Mouse (Mus musculus) kidney, postnatal 14 days (tissue): ENCODE measurements at regions not wholly inside any gene's neighbourhood (a gene's known extent, or its start where the extent isn't known, plus 50 kb on each side); places are given as distances from the start of the nearest gene placed in this dataset.
"Not testable (repeated sequence)": the region's sequence is repeated elsewhere in the genome, so short reads cannot be mapped to it uniquely, and the experiment has no call there.

Experiments used
- DNase-seq: peaks from one replicate; pipeline ENCODE4 v3.0.0; 2022; ENCODE audit warnings: mixed read lengths

GRCm38 (mm10) chr3:49686182-49686895 is 70.8 kb downstream of the Pcdh18 start:
- peak; percentile 7 for DNase-seq

- no peak for DNase-seq
Measured at GRCm38 (mm10) chr3:49674921-49675320, 82.2 kb downstream of the Pcdh18 start.

- no peak for DNase-seq
Measured at GRCm38 (mm10) chr3:49672685-49673184, 84.4 kb downstream of the Pcdh18 start.

GRCm38 (mm10) chr3:49667543-49668338 is 89.4 kb downstream of the Pcdh18 start:
- no peak for DNase-seq

DNA sequence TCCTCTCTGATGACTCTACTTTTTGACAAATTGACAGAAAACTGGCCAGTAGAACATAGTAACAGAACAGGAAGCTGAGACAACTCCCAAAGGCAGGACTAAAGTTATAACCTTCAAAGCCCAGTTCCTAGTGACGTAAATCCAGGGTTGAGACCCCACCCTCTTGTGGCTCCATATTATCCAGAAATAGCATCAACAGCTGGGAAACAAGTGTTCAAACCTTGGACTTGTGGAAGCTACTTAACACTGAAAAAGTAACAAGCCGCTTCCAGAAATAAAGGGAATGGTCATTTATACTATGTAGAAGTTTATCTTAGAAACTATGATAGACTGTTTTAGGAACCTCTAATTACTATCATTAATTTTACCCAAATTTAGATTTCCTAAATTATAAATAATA is 90.6 kb downstream of the Pcdh18 start:
- DNase-seq = no peak

DNA sequence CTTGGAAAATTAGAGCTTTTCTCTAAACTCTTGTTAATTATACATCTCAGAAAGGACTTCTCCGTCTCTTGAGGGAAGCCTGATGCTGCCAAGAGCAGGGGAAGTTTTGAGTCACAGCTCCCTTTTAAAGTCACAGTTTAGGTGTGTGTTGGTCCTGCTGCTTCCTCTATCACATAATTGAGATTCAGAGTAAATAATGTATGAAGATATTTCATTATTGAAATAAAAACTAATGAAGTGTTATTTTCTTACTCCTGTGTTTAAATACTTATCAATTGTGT is 108.3 kb downstream of the Pcdh18 start:
- no peak for DNase-seq

DNA sequence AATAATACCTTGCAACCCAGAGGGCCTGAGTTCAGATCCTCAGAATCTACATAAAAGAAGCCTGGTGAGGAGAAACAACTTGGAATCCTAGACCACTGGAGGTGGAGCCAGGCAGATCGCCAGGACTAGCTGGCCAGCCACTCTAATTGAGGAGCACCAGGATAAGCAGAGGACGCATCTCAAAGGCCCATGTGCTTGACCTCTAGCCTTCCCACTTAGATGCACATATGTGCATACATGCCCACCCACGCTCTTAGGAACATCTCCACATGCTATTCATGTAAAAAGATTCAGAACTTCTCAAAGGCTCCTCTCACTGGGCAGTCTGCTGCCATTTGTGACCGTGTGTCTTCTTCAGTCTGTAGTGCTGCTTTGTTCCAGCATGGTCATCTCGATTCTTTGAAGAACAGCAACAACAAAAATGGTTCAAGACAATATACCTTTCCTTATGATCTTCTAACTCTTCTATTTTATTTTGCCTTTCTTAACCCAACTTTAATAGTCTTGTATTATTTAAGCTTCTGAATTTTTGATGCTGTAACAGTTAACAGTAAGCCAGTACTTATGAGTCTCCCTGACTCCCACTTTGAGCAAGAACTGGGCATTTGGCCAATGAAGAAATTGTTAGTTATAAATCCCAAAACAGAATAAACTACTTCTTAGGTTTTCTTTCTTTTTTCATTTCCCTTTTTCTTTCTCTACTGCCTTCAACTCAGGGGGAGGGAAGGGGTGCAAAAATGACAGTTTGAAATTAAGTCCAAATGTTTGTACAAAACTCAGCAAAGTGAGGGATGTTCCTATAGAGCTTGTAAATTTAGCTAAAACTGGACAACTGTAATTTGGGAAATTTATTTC is 108.9 kb downstream of the Pcdh18 start:
- DNase-seq = no peak

DNA sequence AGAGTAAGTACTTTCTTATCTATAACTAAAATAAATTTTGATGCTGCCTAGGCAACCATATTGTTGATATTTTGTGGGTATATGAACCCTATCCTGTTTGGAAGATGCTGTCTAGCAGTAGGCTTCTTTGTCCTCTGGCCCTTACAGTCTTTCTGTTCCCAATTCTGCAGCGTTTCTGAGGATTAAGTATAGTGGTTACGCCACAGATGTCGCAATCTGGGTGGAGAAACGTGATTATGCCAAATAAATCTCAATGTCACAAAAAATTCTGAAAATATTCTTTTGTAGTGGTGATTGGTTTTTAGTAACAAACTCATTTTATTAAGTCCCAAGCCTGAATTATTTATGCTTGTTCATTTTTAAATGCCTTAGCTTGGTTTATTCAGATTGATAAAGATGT is 112.1 kb downstream of the Pcdh18 start:
- no peak for DNase-seq

- no peak for DNase-seq
Measured at GRCm38 (mm10) chr3:49643871-49644270, 113.3 kb downstream of the Pcdh18 start.

DNA sequence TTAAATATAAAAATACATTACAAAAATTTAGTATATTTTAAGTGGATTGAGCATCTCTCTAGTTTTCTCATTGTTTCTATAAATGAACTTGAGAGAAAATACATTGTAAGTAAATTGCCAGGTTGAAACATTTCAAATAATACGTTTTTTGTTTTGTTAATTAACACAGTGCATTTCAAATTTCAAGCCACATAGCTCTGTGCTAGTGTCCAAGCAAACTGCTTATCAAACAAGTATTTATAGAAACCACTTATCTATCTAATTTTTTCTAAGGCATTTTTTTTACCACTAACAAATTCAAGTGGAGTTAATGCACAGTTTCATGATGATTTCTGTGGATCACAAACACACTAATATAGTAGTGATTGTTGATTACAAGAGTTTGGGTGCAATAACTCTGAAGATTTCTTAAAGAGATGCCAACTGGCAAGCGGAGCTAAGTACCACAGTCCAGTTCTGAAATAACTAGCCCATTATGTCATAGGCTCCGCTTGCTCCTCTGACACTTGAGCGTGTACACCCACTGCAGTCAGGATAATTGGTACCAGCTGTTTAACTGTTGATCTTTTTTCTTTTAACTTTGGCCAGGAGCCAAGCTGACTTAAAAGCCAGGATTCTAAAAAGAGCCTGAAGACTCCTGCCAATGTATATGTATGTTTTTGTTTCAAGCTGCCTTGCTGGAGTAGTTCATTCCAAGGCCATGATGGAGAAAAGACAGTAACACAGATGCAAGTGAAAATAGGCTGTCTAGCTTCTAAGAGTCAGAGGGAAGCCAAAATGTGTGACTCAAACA is 115.0 kb downstream of the Pcdh18 start:
- DNase-seq = peak; percentile 35

- DNase-seq = no peak
Measured at GRCm38 (mm10) chr3:49641411-49641810, 115.7 kb downstream of the Pcdh18 start.

- DNase-seq = no peak
Measured at GRCm38 (mm10) chr3:49638601-49639000, 118.5 kb downstream of the Pcdh18 start.

GRCm38 (mm10) chr3:49636676-49637075 is 120.4 kb downstream of the Pcdh18 start:
- DNase-seq = no peak

DNA sequence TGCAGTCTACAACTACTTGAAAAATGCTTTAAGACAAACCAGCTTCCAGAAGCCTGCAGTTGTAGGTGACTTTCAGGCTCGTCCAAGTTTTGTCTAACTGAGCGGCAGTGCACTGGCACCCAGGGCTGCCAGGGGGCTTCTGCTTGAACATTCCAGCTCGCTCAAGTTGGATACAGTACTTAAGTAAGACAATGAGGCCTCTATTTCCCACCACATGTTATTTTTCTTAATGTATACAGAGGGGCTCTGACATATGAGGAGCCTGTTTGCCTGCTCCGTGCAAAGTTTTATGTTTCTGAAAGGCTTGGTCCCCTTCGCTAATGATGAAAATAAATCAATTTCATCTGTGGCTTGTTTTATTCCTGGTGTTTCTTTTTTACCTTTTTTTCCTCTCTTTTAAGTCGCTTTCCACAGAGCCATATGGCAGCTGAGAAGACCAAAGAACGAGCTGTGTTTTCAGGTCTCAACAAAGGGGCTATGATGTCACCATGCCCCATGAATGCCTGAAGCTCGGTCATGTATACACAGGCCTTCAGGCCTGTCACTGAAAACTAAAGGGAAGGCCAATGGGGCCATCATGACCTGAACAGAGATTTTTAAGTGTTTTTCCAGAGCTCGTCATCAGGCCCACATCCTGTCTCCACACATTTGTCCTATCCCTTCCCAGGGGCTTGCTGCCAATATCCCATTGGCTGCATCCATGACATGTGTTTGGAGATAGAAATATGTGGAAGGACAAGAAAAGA is 164.2 kb downstream of the Pcdh18 start:
- DNase-seq = no peak

DNA sequence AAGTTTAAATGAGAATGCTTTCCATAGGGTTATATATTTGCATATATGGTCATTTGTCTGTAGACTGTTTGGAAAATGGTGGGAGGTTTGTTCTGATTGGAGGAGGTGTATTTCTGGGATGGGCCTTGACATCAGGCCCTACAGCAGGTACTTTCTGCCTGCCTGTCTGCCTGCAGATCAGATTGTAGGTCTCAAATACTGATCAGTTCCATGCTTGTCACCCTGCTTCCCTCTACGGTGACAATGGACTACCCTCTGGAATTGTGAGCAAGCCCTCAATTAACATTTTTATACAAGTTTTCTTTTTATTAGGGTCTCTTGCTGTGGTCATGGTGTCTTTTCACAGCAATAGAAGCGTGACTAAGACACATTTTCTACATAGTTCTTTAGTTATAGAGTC is 166.9 kb downstream of the Pcdh18 start:
- no peak for DNase-seq

- no peak for DNase-seq
Measured at GRCm38 (mm10) chr3:49586531-49587168, 170.5 kb downstream of the Pcdh18 start.

DNA sequence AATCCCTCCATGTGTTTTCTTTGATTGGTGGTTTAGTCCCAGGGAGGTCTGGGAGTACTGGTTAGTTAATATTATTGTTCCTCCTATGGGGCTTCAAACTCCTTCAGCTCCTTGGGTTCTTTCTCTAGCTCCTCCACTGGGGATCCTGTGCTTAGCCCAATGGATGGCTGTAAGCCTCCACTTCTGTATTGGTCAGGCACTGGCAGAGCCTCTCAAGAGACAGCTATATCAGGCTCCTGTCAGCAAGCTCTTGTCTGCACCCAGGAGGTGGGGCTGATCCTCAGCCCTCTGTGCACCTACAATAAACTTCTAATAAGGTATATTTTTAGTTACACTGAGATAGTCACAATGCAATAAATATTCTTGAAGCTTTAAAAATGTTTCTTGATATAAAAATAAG is 171.2 kb downstream of the Pcdh18 start:
- not testable (repeated sequence) for DNase-seq

DNA sequence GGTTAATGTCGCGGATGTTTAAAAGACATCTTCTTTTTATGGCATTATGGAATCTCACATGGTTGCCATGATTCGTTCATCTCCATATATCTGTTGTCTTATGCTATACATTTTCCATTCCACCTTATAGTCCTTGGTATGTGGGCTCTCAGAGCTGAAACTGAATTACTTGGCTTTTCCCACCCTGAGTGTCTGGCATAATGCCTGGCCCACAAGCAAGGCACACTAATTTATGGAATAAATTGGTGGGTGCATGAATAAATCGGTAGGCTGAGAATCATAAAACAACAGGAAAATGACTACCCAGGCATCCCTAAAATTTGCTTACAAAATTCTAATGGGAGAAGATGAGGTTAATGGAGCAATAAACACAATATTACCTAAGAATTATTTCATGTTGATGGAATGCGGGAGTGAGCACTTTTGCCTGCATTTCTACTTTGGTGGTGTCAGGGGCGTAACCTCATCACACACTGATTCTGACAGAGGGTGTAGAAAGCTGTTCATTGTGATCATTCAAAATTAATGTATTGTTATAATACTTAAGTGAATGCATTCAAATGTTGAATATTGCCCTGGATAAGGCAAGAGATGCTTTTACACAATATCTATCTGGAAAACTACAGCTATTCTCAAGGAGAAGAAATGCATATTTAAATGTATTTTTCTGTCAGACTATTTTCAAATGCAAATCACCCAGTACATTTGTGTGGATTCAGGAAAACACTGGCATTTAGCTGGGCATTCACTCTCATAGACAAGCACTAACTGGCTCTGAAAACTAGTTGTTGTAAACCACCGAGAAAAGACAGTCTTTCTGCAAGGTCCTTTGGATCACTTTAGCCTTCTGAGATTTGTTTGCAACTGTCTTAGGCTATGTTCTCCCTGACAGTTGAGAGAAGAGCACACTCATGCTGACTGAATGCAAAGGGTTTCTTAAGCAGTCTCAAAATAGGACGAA is 190.1 kb downstream of the Pcdh18 start:
- DNase-seq = no peak

DNA sequence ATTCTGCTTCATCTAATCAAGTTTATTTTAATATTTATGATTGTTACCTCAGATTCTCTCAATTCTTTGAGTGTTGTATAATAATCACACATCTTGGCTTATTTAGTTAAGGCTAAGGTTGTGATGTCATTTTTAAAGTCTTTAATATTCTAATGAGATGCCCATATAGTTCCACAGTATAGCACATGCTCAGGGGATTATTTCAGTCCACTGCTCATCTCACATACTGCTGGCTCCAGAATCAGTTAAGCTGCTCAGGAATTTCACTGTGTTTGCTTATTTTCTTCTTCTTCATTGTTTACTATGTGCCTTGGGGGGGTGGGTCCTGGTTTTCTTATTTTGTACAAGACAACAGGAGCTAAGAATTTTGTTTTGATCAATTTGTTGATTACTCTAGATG is 229.5 kb downstream of the Pcdh18 start:
- DNase-seq = no peak

GRCm38 (mm10) chr3:49520088-49520487 is 237.0 kb downstream of the Pcdh18 start:
- no peak for DNase-seq
